Mouse (Mus musculus): ENCODE measurements at regions not wholly inside any gene's neighbourhood (a gene's known extent, or its start where the extent isn't known, plus 50 kb on each side); places are given as distances from the start of the nearest gene placed in this dataset.

- no peak for TF ChIP-seq CTCF (conservative IDR thresholded peaks at IDR 0.05 in 1 of 2, IDR thresholded peaks at IDR 0.05 in 1 of 2; ENCODE audit: low read depth in 2 of 2, low read length in 2 of 2)
- TF ChIP-seq TBP (conservative IDR thresholded peaks at IDR 0.05; ENCODE audit: low read depth, low read length) = no peak
- TF ChIP-seq CHD1 (IDR thresholded peaks at IDR 0.05; ENCODE audit: low read depth, low read length) = no peak
- TF ChIP-seq ZNF384 (IDR thresholded peaks at IDR 0.05; ENCODE audit: low read depth, low read length) = no peak
These were observed 318.7 kb upstream of the Id2 start for GRCm38 (mm10) chr12:25415641-25416040.
